Mouse (Mus musculus) lung, adult 2 months (tissue): Measurements from ENCODE around the gene Cbx5.

Source experiments
- CTCF ChIP-seq: fragments of 200-500 bp; IDR thresholded peaks from 2 replicates; pipeline ENCODE4 v1.5.1; 2011; ENCODE audit warnings: mild to moderate bottlenecking, low read length, control low read depth; ENCODE audit not compliant: insufficient read depth
- POLR2A ChIP-seq: fragments of 200-500 bp; IDR thresholded peaks from 2 replicates; pipeline ENCODE4 v1.6.1; 2011; ENCODE audit warnings: low read depth, mild to moderate bottlenecking, control low read depth, low read length, borderline replicate concordance; ENCODE audit errors: extremely low read depth

DNA sequence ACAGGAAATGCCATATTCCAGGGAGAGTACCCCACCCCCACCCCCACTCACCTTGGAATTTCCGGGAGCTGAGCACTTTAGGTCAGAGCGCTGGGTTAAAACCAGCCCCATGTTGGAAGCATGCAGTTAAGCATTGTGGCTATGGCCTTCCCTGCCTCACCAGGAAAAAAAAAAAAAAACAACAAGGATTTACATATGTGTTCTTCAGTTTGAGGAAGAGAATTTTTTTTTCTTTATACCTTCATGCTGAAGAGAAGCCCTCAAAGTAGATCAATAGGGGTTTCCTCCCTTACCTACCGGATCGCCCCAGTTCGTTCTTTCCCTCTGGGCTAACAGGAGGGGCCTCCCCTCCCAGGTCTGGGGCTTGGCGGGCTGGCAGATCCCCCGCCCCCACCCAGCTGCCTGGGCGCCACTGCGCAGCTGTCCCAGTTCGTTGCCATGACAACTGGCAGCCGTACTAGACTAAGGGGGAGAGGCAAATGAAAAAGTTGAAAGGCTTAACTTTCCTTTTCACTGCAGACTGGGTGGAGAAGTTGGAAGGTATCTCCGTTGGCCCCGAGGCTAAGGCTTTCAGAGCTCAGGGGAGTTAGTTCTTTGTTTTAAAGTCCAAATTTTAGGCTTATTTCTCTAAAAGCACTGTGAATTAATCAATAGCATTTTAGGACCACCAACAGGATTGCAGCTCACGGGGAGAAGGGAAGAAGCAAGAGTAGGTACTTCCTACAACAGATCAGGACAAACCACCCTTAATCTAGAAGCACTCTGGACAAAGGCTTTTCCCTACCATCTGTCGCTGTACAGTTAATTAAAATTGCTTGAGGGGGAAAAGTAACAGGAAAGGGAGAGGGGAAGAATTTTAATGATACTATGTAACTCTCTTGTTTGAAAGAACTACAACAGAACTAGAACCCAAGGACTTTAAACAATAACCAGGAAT is 24.4 kb downstream of the Cbx5 start:
- no peak for TF ChIP-seq CTCF
- TF ChIP-seq POLR2A, result peak; percentile 18; the same call in 1 of the 2 replicates
